8 mouse cellular contexts compared by ENCODE assay signal in genomic region chr14:121450504-121451423, GRCm38 (mm10). TPM values are rescaled to one million over a fixed set of nuclear protein-coding genes. Genes with fewer than 3 reads are reported as not detected.
DNase-seq lines count a peak whose midpoint lies in the region; ATAC-seq and TF ChIP-seq lines count a peak whose summit lies in the region.

No protein-coding gene starts in this region.

- 0 out of 2 replicates have a peak, but pooled peaks cover 2% of the 10 kb centered on the region for H3K9me3 ChIP-seq in hindbrain, embryonic 16.5 days (ENCODE audit: control insufficient read depth, low read length)

- no peaks in the 10 kb centered on the region for H3K4me1 ChIP-seq in cortical plate, adult 2 months (ENCODE audit: control insufficient read depth, insufficient read depth, low read length)
- peaks cover 2% of the 10 kb centered on the region; the same call in 1 of the 2 replicates for H3K4me1 ChIP-seq in hindbrain, embryonic 16.5 days (ENCODE audit: control insufficient read depth, insufficient read depth, low read depth, low read length)

- no peak overlapping the region for H3K9ac ChIP-seq in hindbrain, embryonic 16.5 days (ENCODE audit: low read depth, low read length)

- H3K27me3 ChIP-seq in hindbrain, embryonic 16.5 days (replicated peaks; ENCODE audit: control insufficient read depth, insufficient read depth, low read length) = no peaks in the 10 kb centered on the region

- 0 out of 2 replicates have a peak overlapping the region, but pooled peaks have one; percentile 4 for H3K4me3 ChIP-seq in cortical plate, adult 2 months (ENCODE audit: insufficient read depth, low read length)
- peak overlapping the region; percentile 66 for H3K4me3 ChIP-seq in gastrocnemius, adult 2 months
- 0 out of 2 replicates have a peak overlapping the region, but pooled peaks have one; percentile 11 for H3K4me3 ChIP-seq in hindbrain, embryonic 16.5 days (ENCODE audit: low read length)

- intact Hi-C loops in gastrocnemius, adult 2 months (cut with DNase I) = loop anchor here (1.0 to 5.0 kb wide), 3 partner anchors 171 to 618 kb away; no protein-coding TSS in a partner anchor

- peak; percentile 60 for TF ChIP-seq CTCF in cortical plate, adult 2 months (IDR thresholded peaks at IDR 0.05; ENCODE audit: extremely low read depth, insufficient read depth, low read length)
- peak; percentile 95 for TF ChIP-seq CTCF in gastrocnemius, adult 2 months (IDR thresholded peaks at IDR 0.05)

- 22% methylated on average over 18 of the region's 18 CpGs for WGBS in hindbrain, embryonic 16.5 days

- H3K4me2 ChIP-seq in hindbrain, embryonic 16.5 days (ENCODE audit: low read length) = peak overlapping the region; percentile 47

- no peak for TF ChIP-seq POLR2A in cortical plate, adult 2 months (IDR thresholded peaks at IDR 0.05; ENCODE audit: extremely low read depth, insufficient read depth, low read length)

- no peaks in the 10 kb centered on the region for H3K36me3 ChIP-seq in hindbrain, embryonic 16.5 days (ENCODE audit: control insufficient read depth, insufficient read depth, low read length)

- H3K27ac ChIP-seq in cortical plate, adult 2 months (ENCODE audit: insufficient read depth, low read length) = no peak overlapping the region
- H3K27ac ChIP-seq in gastrocnemius, adult 2 months = peak overlapping the region; percentile 46; the same call in 1 of the 2 replicates
- H3K27ac ChIP-seq in hindbrain, embryonic 16.5 days (ENCODE audit: low read depth, low read length) = no peak overlapping the region

- peak; percentile 46 for ATAC-seq in hindbrain, embryonic 16.5 days

- DNase-seq in adipocyte (ENCODE audit: low spot score) = peak; percentile 85
- DNase-seq in gastrocnemius, adult 2 months = peak; percentile 75
- peak; percentile 38 to 50 for DNase-seq in left cerebral cortex, adult 18-20 months (ENCODE audit: low spot score in 2 of 2)
- DNase-seq in lung, postnatal 36 days = peak; percentile 91
- DNase-seq in right cerebral cortex, adult 18-20 months = peak; percentile 24
- DNase-seq in urinary bladder, postnatal 36 days (ENCODE audit: low spot score in 2 of 2) = peak; percentile 44 to 67

RNA-seq across cellular contexts. Expression of gene Slc15a1, which starts 54.3 kb away (rescaled TPM):
- 0.04 TPM in 1 of 2 replicates, not detected in the other for polyA plus RNA-seq in cortical plate, adult 2 months (2012; rRNA removed)
- not detected for total RNA-seq in gastrocnemius, adult 2 months (2021)
- 0.09 TPM in 1 of 2 replicates, not detected in the other for polyA plus RNA-seq in hindbrain, embryonic 16.5 days (2015; fragmentation: Nextera tagmentation; extraction: Ambion mirVana)
- not detected for total RNA-seq in left cerebral cortex, adult 18-20 months (2021)

Comparison
In these comparisons a context has a peak if more than half of its experiments do, and no peak if none do; other contexts are left out.
1. DNase-seq: peak in every context shown above with its lines; median percentile 91 in lung, postnatal 36 days; 85 in adipocyte; 75 in gastrocnemius, adult 2 months; 56 in urinary bladder, postnatal 36 days; 44 in left cerebral cortex, adult 18-20 months; 24 in right cerebral cortex, adult 18-20 months.
2. H3K4me3 ChIP-seq: peak in every context shown above with its lines; median percentile 66 in gastrocnemius, adult 2 months; 11 in hindbrain, embryonic 16.5 days; 4 in cortical plate, adult 2 months.